Mouse (Mus musculus) embryonic fibroblast, embryonic 13.5 days (primary cell): ENCODE measurements around the gene Gm20388.

ENCODE experiments used
- CTCF ChIP-seq: IDR thresholded peaks from 2 replicates; pipeline ENCODE4 v1.5.1; 2011; ENCODE audit warnings: mild to moderate bottlenecking, control low read depth, low read length, moderate library complexity, borderline replicate concordance; ENCODE audit not compliant: insufficient read depth
- POLR2A ChIP-seq: IDR thresholded peaks from 2 replicates; pipeline ENCODE4 v1.6.1; 2011; ENCODE audit warnings: low read depth, mild to moderate bottlenecking, control low read depth, low read length, moderate library complexity

GRCm38 (mm10) chr8:121550056-121550455 lies 1639.4 kb downstream of the Gm20388 start:
- TF ChIP-seq CTCF (no peak), POLR2A (no peak)
